Mouse (Mus musculus) liver, embryonic 13.5 days (tissue): ENCODE data around the gene Wdr73. TPM values are rescaled to one million over a fixed set of nuclear protein-coding genes. Genes with fewer than 3 reads are reported as not detected.

Experiments used
- ATAC-seq: fragments of 200-750 bp; cut with Nextera tagmentation; 2 replicates; pipeline ENCODE4 v1.8.0; 2017; ENCODE audit warnings: low read depth, mild to moderate bottlenecking, moderate number of reproducible peaks, moderate library complexity
- DNase-seq: peaks from one replicate; pipeline ENCODE4 v3.0.0; 2022
- H3K27ac ChIP-seq: fragments of 300-500 bp; sonication (generic); 2 replicates; pipeline ENCODE4 v1.5.1; 2015; ENCODE audit warnings: moderate library complexity, mild to moderate bottlenecking, inconsistent platforms
- H3K27me3 ChIP-seq: fragments of 300-500 bp; sonication (generic); 2 replicates; pipeline ENCODE4 v1.6.1; 2015; ENCODE audit warnings: mild to moderate bottlenecking, inconsistent platforms
- H3K36me3 ChIP-seq: fragments of 300-500 bp; sonication (generic); 2 replicates; pipeline ENCODE4 v1.6.1; 2015; ENCODE audit warnings: mild to moderate bottlenecking, inconsistent platforms
- H3K4me1 ChIP-seq: fragments of 300-500 bp; sonication (generic); replicated peaks from 2 replicates; pipeline ENCODE4 v1.6.1; 2015; ENCODE audit warnings: inconsistent platforms
- H3K4me2 ChIP-seq: fragments of 300-500 bp; sonication (generic); 2 replicates; pipeline ENCODE4 v1.6.1; 2015; ENCODE audit warnings: inconsistent platforms, mild to moderate bottlenecking, moderate library complexity
- H3K4me3 ChIP-seq: fragments of 300-500 bp; sonication (generic); replicated peaks from 2 replicates; pipeline ENCODE4 v1.5.1; 2015; ENCODE audit warnings: mild to moderate bottlenecking, inconsistent platforms
- H3K9ac ChIP-seq: fragments of 300-500 bp; sonication (generic); 2 replicates; pipeline ENCODE4 v1.6.1; 2015; ENCODE audit warnings: mild to moderate bottlenecking, inconsistent platforms
- H3K9me3 ChIP-seq: fragments of 300-500 bp; sonication (generic); replicated peaks from 2 replicates; pipeline ENCODE4 v1.6.1; 2016; ENCODE audit warnings: inconsistent platforms
- WGBS: fragments of 180-500 bp; shearing (Covaris S2); methylation state at CpG from one replicate; pipeline ENCODE4 v1.1.7; 2015; ENCODE audit not compliant: insufficient replicate concordance; 5-methylcytosine and 5-hydroxymethylcytosine counted together
- polyA plus RNA-seq: library from polyadenylated mRNA; unstranded; fragments of >200 nt; fragmentation: Nextera tagmentation; extraction: Ambion mirVana; gene quantifications from 2 replicates; pipeline ENCODE4 v1.2.1, GENCODE M21; 2015

Gene Wdr73
- polyA plus RNA-seq, 1 experiment from 2014 or later: 22.5 TPM

- no peak for DNase-seq
Observed at GRCm38 (mm10) chr7:80850520-80850919, 50.5 kb downstream of the Wdr73 start.

GRCm38 (mm10) chr7:80849710-80850109 lies 51.4 kb downstream of the Wdr73 start:
- Histone ChIP-seq H3K9me3 (no peaks in the 10 kb centered on the region), H3K4me2 (no peak overlapping the region), H3K36me3 (no peaks in the 10 kb centered on the region), H3K27ac (no peak overlapping the region), H3K9ac (no peak overlapping the region), H3K27me3 (no peaks in the 10 kb centered on the region), H3K4me3 (no peak overlapping the region), H3K4me1 (0 out of 2 replicates have a peak, but pooled peaks cover 6% of the 10 kb centered on the region)
- peak; percentile 26 for DNase-seq
- WGBS: 17% methylated on average over 4 of the region's 4 CpGs
- ATAC-seq: no peak; the same call in 1 of the 2 replicates

More at GRCm38 (mm10) chr7:80850520-80850919, 50.5 kb downstream of the Wdr73 start:
- Histone ChIP-seq H3K27ac (no peak overlapping the region), H3K9ac (no peak overlapping the region), H3K27me3 (no peaks in the 10 kb centered on the region), H3K9me3 (no peaks in the 10 kb centered on the region), H3K36me3 (no peaks in the 10 kb centered on the region), H3K4me1 (0 out of 2 replicates have a peak, but pooled peaks cover 6% of the 10 kb centered on the region), H3K4me3 (no peak overlapping the region), H3K4me2 (no peak overlapping the region)
- ATAC-seq: no peak
- 69% methylated on average over 5 of the region's 5 CpGs for WGBS

- Histone ChIP-seq H3K4me3 (no peak overlapping the region), H3K27ac (no peak overlapping the region), H3K4me2 (no peak overlapping the region), H3K9me3 (no peaks in the 10 kb centered on the region), H3K9ac (no peak overlapping the region), H3K27me3 (no peaks in the 10 kb centered on the region), H3K4me1 (0 out of 2 replicates have a peak, but pooled peaks cover 6% of the 10 kb centered on the region), H3K36me3 (no peaks in the 10 kb centered on the region)
- ATAC-seq: no peak
- 42% methylated on average over 2 of the region's 2 CpGs for WGBS
- no peak for DNase-seq
Observed at GRCm38 (mm10) chr7:80849267-80849666, 51.8 kb downstream of the Wdr73 start.

GRCm38 (mm10) chr7:80846709-80847108 lies 54.4 kb downstream of the Wdr73 start:
- H3K27ac ChIP-seq: no peak overlapping the region
- WGBS: 63% methylated on average over 5 of the region's 5 CpGs
- H3K9me3 ChIP-seq: no peaks in the 10 kb centered on the region
- H3K4me2 ChIP-seq: no peak overlapping the region
- H3K4me3 ChIP-seq: no peak overlapping the region
- H3K36me3 ChIP-seq: no peaks in the 10 kb centered on the region
- H3K27me3 ChIP-seq: no peaks in the 10 kb centered on the region
- no peak for ATAC-seq
- H3K4me1 ChIP-seq: 0 out of 2 replicates have a peak, but pooled peaks cover 6% of the 10 kb centered on the region
- no peak overlapping the region for H3K9ac ChIP-seq
- DNase-seq: no peak

- no peak for ATAC-seq
- no peaks in the 10 kb centered on the region for H3K9me3 ChIP-seq
- no peak for DNase-seq
- H3K36me3 ChIP-seq: no peaks in the 10 kb centered on the region
- H3K27me3 ChIP-seq: no peaks in the 10 kb centered on the region
- H3K4me1 ChIP-seq: 0 out of 2 replicates have a peak, but pooled peaks cover 6% of the 10 kb centered on the region
- H3K4me2 ChIP-seq: no peak overlapping the region
- H3K9ac ChIP-seq: no peak overlapping the region
- H3K4me3 ChIP-seq: no peak overlapping the region
- no peak overlapping the region for H3K27ac ChIP-seq
- 77% methylated on average over 10 of the region's 10 CpGs for WGBS
Observed at GRCm38 (mm10) chr7:80846280-80846678, 54.8 kb downstream of the Wdr73 start.

GRCm38 (mm10) chr7:80845621-80846279 lies 55.3 kb downstream of the Wdr73 start:
- no peak for ATAC-seq
- H3K9ac ChIP-seq: no peak overlapping the region
- DNase-seq: no peak
- no peaks in the 10 kb centered on the region for H3K27me3 ChIP-seq
- 0 out of 2 replicates have a peak, but pooled peaks cover 6% of the 10 kb centered on the region for H3K4me1 ChIP-seq
- no peak overlapping the region for H3K27ac ChIP-seq
- H3K4me2 ChIP-seq: no peak overlapping the region
- H3K9me3 ChIP-seq: no peaks in the 10 kb centered on the region
- 64% methylated on average over 15 of the region's 15 CpGs for WGBS
- H3K4me3 ChIP-seq: no peak overlapping the region
- H3K36me3 ChIP-seq: no peaks in the 10 kb centered on the region

- Histone ChIP-seq H3K9me3 (no peaks in the 10 kb centered on the region), H3K4me3 (no peak overlapping the region), H3K4me2 (no peak overlapping the region), H3K27me3 (no peaks in the 10 kb centered on the region), H3K9ac (no peak overlapping the region), H3K27ac (no peak overlapping the region), H3K4me1 (peaks cover 9% of the 10 kb centered on the region; the same call in 1 of the 2 replicates), H3K36me3 (no peaks in the 10 kb centered on the region)
- DNase-seq (no peak), ATAC-seq (no peak)
- 84% methylated on average over 12 of the region's 12 CpGs for WGBS
Observed at GRCm38 (mm10) chr7:80844691-80845090, 56.4 kb downstream of the Wdr73 start.

GRCm38 (mm10) chr7:80843910-80844640 lies 57.0 kb downstream of the Wdr73 start:
- Histone ChIP-seq H3K27me3 (no peaks in the 10 kb centered on the region), H3K4me2 (no peak overlapping the region), H3K9me3 (no peaks in the 10 kb centered on the region), H3K27ac (no peak overlapping the region), H3K36me3 (no peaks in the 10 kb centered on the region), H3K4me3 (no peak overlapping the region), H3K4me1 (peaks cover 3% of the 10 kb centered on the region; the same call in 1 of the 2 replicates), H3K9ac (no peak overlapping the region)
- ATAC-seq (no peak), DNase-seq (no peak)
- 74% methylated on average over 8 of the region's 8 CpGs for WGBS

- Histone ChIP-seq H3K4me3 (no peak overlapping the region), H3K27ac (no peak overlapping the region), H3K27me3 (no peaks in the 10 kb centered on the region), H3K9me3 (no peaks in the 10 kb centered on the region), H3K4me2 (no peak overlapping the region), H3K36me3 (no peaks in the 10 kb centered on the region), H3K4me1 (peaks cover 3% of the 10 kb centered on the region; the same call in 1 of the 2 replicates), H3K9ac (no peak overlapping the region)
- WGBS: 72% methylated on average over 1 of the region's 1 CpGs
- no peak for ATAC-seq
- DNase-seq: no peak
Observed at GRCm38 (mm10) chr7:80843176-80843575, 57.9 kb downstream of the Wdr73 start.

- DNase-seq (no peak), ATAC-seq (no peak)
- Histone ChIP-seq H3K4me1 (peaks cover 3% of the 10 kb centered on the region; the same call in 1 of the 2 replicates), H3K9ac (no peak overlapping the region), H3K36me3 (no peaks in the 10 kb centered on the region), H3K27ac (no peak overlapping the region), H3K27me3 (no peaks in the 10 kb centered on the region), H3K9me3 (no peaks in the 10 kb centered on the region), H3K4me2 (no peak overlapping the region), H3K4me3 (no peak overlapping the region)
- 63% methylated on average over 5 of the region's 5 CpGs for WGBS
Observed at GRCm38 (mm10) chr7:80842132-80842531, 58.9 kb downstream of the Wdr73 start.

- no peaks in the 10 kb centered on the region for H3K27me3 ChIP-seq
- ATAC-seq: no peak
- no peak overlapping the region for H3K4me2 ChIP-seq
- peaks cover 3% of the 10 kb centered on the region; the same call in 1 of the 2 replicates for H3K4me1 ChIP-seq
- no peak overlapping the region for H3K27ac ChIP-seq
- H3K36me3 ChIP-seq: no peaks in the 10 kb centered on the region
- 66% methylated on average over 4 of the region's 4 CpGs for WGBS
- DNase-seq: no peak
- no peak overlapping the region for H3K4me3 ChIP-seq
- no peak overlapping the region for H3K9ac ChIP-seq
- no peaks in the 10 kb centered on the region for H3K9me3 ChIP-seq
Observed at GRCm38 (mm10) chr7:80840937-80841336, 60.1 kb downstream of the Wdr73 start.
